In genomic region chr2:120154361-120154894, GRCm38 (mm10) we compare ENCODE assay signal across 8 mouse cellular contexts. TPM values are rescaled to one million over a fixed set of nuclear protein-coding genes. Genes with fewer than 3 reads are reported as not detected.
A peak's percentile ranks its signal among the peaks of the same experiment; 100 is the strongest.
DNase-seq lines count a peak whose midpoint lies in the region; ATAC-seq and TF ChIP-seq lines count a peak whose summit lies in the region.

TSS of gene Ehd4 (minus strand) at chr2:120154606.

- peak; percentile 99 for ATAC-seq in heart, embryonic 11.5 days (replicated peaks; ENCODE audit: insufficient number of reproducible peaks, low FRiP score, low TSS enrichment)
- ATAC-seq in kidney, embryonic 16.5 days (ENCODE audit: low FRiP score, low TSS enrichment): peak; percentile 99

- H3K79me3 ChIP-seq in C2C12 (ENCODE audit: low read depth): peaks cover 44% of the 10 kb centered on the region

- peak within 1 kb of the TSS; percentile 89 for H3K4me2 ChIP-seq in heart, embryonic 11.5 days
- H3K4me2 ChIP-seq in kidney, embryonic 16.5 days (replicated peaks; ENCODE audit: low read depth, low read length): peak within 1 kb of the TSS; percentile 96
- H3K4me2 ChIP-seq in myocyte (ENCODE audit: low read depth): peak within 1 kb of the TSS; percentile 81

- TF ChIP-seq POLR2A in brain, embryonic 14.5 days (IDR thresholded peaks at IDR 0.05; ENCODE audit: borderline replicate concordance, extremely low read depth, insufficient read depth, insufficient read length, poor library complexity, severe bottlenecking): no peak; the same call in 1 of the 2 replicates
- TF ChIP-seq POLR2A in liver, adult 2 months (IDR thresholded peaks at IDR 0.05; ENCODE audit: extremely low read depth, insufficient read depth, low read length): 0 out of 2 replicates have a peak, but pooled peaks have one; percentile 36
- TF ChIP-seq POLR2A in myocyte (IDR thresholded peaks at IDR 0.05; ENCODE audit: insufficient read length, low read depth): peak; percentile 72

- H3ac ChIP-seq in C2C12 (ENCODE audit: control insufficient read depth, insufficient read length, low read depth): peak within 1 kb of the TSS; percentile 80
- peak within 1 kb of the TSS; percentile 38 for H3ac ChIP-seq in myocyte (ENCODE audit: control insufficient read depth, insufficient read length)

- peak within 1 kb of the TSS; percentile 93 for H3K9ac ChIP-seq in heart, embryonic 11.5 days (ENCODE audit: low read depth, low read length)
- peak within 1 kb of the TSS; percentile 64 for H3K9ac ChIP-seq in kidney, embryonic 16.5 days (replicated peaks; ENCODE audit: low read length)
- H3K9ac ChIP-seq in liver, adult 2 months (ENCODE audit: low read depth, low read length): peak within 1 kb of the TSS; percentile 83

- H3K4me1 ChIP-seq in erythroblast, embryonic 14.5 days (ENCODE audit: control insufficient read depth): peaks cover 20% of the 10 kb centered on the region
- H3K4me1 ChIP-seq in heart, embryonic 11.5 days (ENCODE audit: control insufficient read depth, insufficient read depth, low read length): peaks cover 7% of the 10 kb centered on the region; the same call in 1 of the 2 replicates
- H3K4me1 ChIP-seq in kidney, embryonic 16.5 days (ENCODE audit: insufficient read depth, low read length): 0 out of 2 replicates have a peak, but pooled peaks cover 12% of the 10 kb centered on the region
- H3K4me1 ChIP-seq in liver, adult 2 months (ENCODE audit: control insufficient read depth, insufficient read depth, low read length): peaks cover 1% of the 10 kb centered on the region; the same call in 1 of the 2 replicates

- H3K79me2 ChIP-seq in C2C12 (ENCODE audit: control insufficient read depth, insufficient read depth) (peaks cover 49% of the 10 kb centered on the region), myocyte (ENCODE audit: control insufficient read depth, insufficient read depth) (peaks cover 41% of the 10 kb centered on the region)
- H3K79me2 ChIP-seq in liver, adult 2 months (ENCODE audit: control insufficient read depth, insufficient read depth, low read length): no peaks in the 10 kb centered on the region

- DNase-seq in brain, embryonic 14.5 days (ENCODE audit: low read depth): peak; percentile 99
- DNase-seq in liver, adult 2 months (ENCODE audit: extremely low read depth, low read depth, low spot score): peak; percentile 95
- DNase-seq in splenic B cell, adult 2 months (ENCODE audit: low read depth, low spot score): peak; percentile 98

- H3K27me3 ChIP-seq in C2C12 (ENCODE audit: control insufficient read depth, insufficient read depth, insufficient read length) (no peaks in the 10 kb centered on the region), myocyte (ENCODE audit: control insufficient read depth, insufficient read depth, insufficient read length) (no peaks in the 10 kb centered on the region)
- H3K27me3 ChIP-seq in erythroblast, embryonic 14.5 days (ENCODE audit: control insufficient read depth): no peaks in the 10 kb centered on the region
- no peaks in the 10 kb centered on the region for H3K27me3 ChIP-seq in heart, embryonic 11.5 days (ENCODE audit: control insufficient read depth, insufficient read depth, low read length)
- H3K27me3 ChIP-seq in kidney, embryonic 16.5 days (ENCODE audit: insufficient read depth, low read length): no peaks in the 10 kb centered on the region
- no peaks in the 10 kb centered on the region for H3K27me3 ChIP-seq in liver, adult 2 months (ENCODE audit: control insufficient read depth, insufficient read depth, low read length)
- no peaks in the 10 kb centered on the region for H3K27me3 ChIP-seq in splenic B cell, adult 2 months (ENCODE audit: control insufficient read depth, insufficient read depth, low read length, poor library complexity, severe bottlenecking)

- H3K36me3 ChIP-seq in C2C12 (ENCODE audit: control insufficient read depth, insufficient read depth): peaks cover 28% of the 10 kb centered on the region
- peaks cover 9% of the 10 kb centered on the region for H3K36me3 ChIP-seq in erythroblast, embryonic 14.5 days (ENCODE audit: control insufficient read depth)
- no peaks in the 10 kb centered on the region for H3K36me3 ChIP-seq in heart, embryonic 11.5 days (ENCODE audit: control insufficient read depth, insufficient read depth, low read length)
- H3K36me3 ChIP-seq in kidney, embryonic 16.5 days (ENCODE audit: insufficient read depth, low read length): no peaks in the 10 kb centered on the region
- H3K36me3 ChIP-seq in liver, adult 2 months (ENCODE audit: control insufficient read depth, insufficient read depth, low read length): no peaks in the 10 kb centered on the region
- H3K36me3 ChIP-seq in myocyte (ENCODE audit: control insufficient read depth, insufficient read depth): peaks cover 5% of the 10 kb centered on the region
- H3K36me3 ChIP-seq in splenic B cell, adult 2 months (ENCODE audit: control insufficient read depth, insufficient read depth, low read length, poor library complexity, severe bottlenecking): 0 out of 2 replicates have a peak, but pooled peaks cover 2% of the 10 kb centered on the region

- no peak for TF ChIP-seq CTCF in C2C12 (IDR thresholded peaks at IDR 0.05; ENCODE audit: control insufficient read depth, insufficient read depth, insufficient read length)
- no peak for TF ChIP-seq CTCF in brain, embryonic 14.5 days (IDR thresholded peaks at IDR 0.05; ENCODE audit: borderline replicate concordance, extremely low read depth, insufficient read depth, insufficient read length)
- no peak for TF ChIP-seq CTCF in liver, adult 2 months (IDR thresholded peaks at IDR 0.05; ENCODE audit: low read depth, low read length)

- H3K27ac ChIP-seq in heart, embryonic 11.5 days (ENCODE audit: low read depth, low read length): peak within 1 kb of the TSS; percentile 76
- peak within 1 kb of the TSS; percentile 56 for H3K27ac ChIP-seq in kidney, embryonic 16.5 days (ENCODE audit: low read length)
- H3K27ac ChIP-seq in liver, adult 2 months (replicated peaks; ENCODE audit: insufficient read depth, low read depth, low read length): 0 out of 2 replicates have a peak within 1 kb of the TSS, but pooled peaks have one; percentile 8

- under 1% methylated on average over 53 of the region's 53 CpGs for WGBS in heart, embryonic 11.5 days (ENCODE audit: insufficient replicate concordance)
- under 1% methylated on average over 51 of the region's 53 CpGs for WGBS in kidney, embryonic 16.5 days
- 1% methylated on average over 53 of the region's 53 CpGs for WGBS in liver, adult 2 months

- peaks cover 3% of the 10 kb centered on the region; the same call in 1 of the 2 replicates for H3K9me3 ChIP-seq in erythroblast, embryonic 14.5 days (ENCODE audit: control insufficient read depth, low read length)
- H3K9me3 ChIP-seq in heart, embryonic 11.5 days (replicated peaks; ENCODE audit: control insufficient read depth, low read length): no peaks in the 10 kb centered on the region
- 0 out of 2 replicates have a peak, but pooled peaks cover 3% of the 10 kb centered on the region for H3K9me3 ChIP-seq in kidney, embryonic 16.5 days (ENCODE audit: low read length)

- H3K4me3 ChIP-seq in C2C12 (ENCODE audit: insufficient read depth, poor library complexity, severe bottlenecking) (peak within 1 kb of the TSS; percentile 78), myocyte (peak within 1 kb of the TSS; percentile 95)
- peak within 1 kb of the TSS; percentile 77 for H3K4me3 ChIP-seq in erythroblast, embryonic 14.5 days (replicated peaks)
- peak within 1 kb of the TSS; percentile 82 for H3K4me3 ChIP-seq in heart, embryonic 11.5 days (ENCODE audit: low read depth, low read length)
- H3K4me3 ChIP-seq in kidney, embryonic 16.5 days (ENCODE audit: low read length): peak within 1 kb of the TSS; percentile 81
- H3K4me3 ChIP-seq in liver, adult 2 months (ENCODE audit: insufficient read depth, low read depth, low read length): peak within 1 kb of the TSS; percentile 84

TF ChIP-seq in C2C12, 6 proteins besides CTCF, POLR2A, EP300 and RAD21:
- TF ChIP-seq FOSL1 (IDR thresholded peaks at IDR 0.05; ENCODE audit: insufficient read depth, low read length, poor library complexity, severe bottlenecking): no peak
- TF ChIP-seq MAX (IDR thresholded peaks at IDR 0.05): peak; percentile 51
- TF ChIP-seq USF1 (IDR thresholded peaks at IDR 0.05; ENCODE audit: low read depth): no peak
- TF ChIP-seq MYOD1 (IDR thresholded peaks at IDR 0.05; ENCODE audit: control insufficient read depth, insufficient read length, low read depth): no peak
- no peak for TF ChIP-seq CEBPB (IDR thresholded peaks at IDR 0.05; ENCODE audit: low read depth)

TF ChIP-seq in myocyte, 11 proteins besides CTCF, POLR2A, EP300 and RAD21:
- TF ChIP-seq TCF3 (IDR thresholded peaks at IDR 0.05; ENCODE audit: insufficient read length, low read depth) (no peak), POLR2AphosphoS2 (IDR thresholded peaks at IDR 0.05; ENCODE audit: insufficient read length, low read depth) (peak; percentile 75), SRF (IDR thresholded peaks at IDR 0.05; ENCODE audit: control insufficient read depth, insufficient read length, low read depth) (peak; percentile 18), TCF12 (IDR thresholded peaks at IDR 0.05; ENCODE audit: insufficient read depth, poor library complexity, severe bottlenecking) (no peak), E2F4 (IDR thresholded peaks at IDR 0.05; ENCODE audit: insufficient read depth) (peak; percentile 25), MYOG (IDR thresholded peaks at IDR 0.05; ENCODE audit: control insufficient read depth in 1 of 3, insufficient read depth in 1 of 3, insufficient read length in 2 of 3, low read depth in 2 of 3) (peak in 1 of 3 experiments; percentile 40), MYOD1 (IDR thresholded peaks at IDR 0.05; ENCODE audit: control insufficient read depth in 1 of 3, insufficient read length in 2 of 3, low read depth in 2 of 3) (peak in 2 of 3 experiments; percentile 23 to 41)

RNA-seq across cellular contexts. Expression of gene Ehd4, which starts in this region (rescaled TPM):
- polyA plus RNA-seq in C2C12 (2012; fragmentation: generic; extraction: Trizol) (60.1 TPM), myocyte (2012; fragmentation: generic; extraction: Trizol) (101 TPM)
- 5.1 and 6.4 TPM in 2 replicates for polyA plus RNA-seq in brain, embryonic 14.5 days (2012; rRNA removed)
- polyA plus RNA-seq in erythroblast, embryonic 14.5 days (2012): 0.67 and 1.1 TPM in 2 replicates
- polyA plus RNA-seq in heart, embryonic 11.5 days (2014; fragmentation: Nextera tagmentation; extraction: Ambion mirVana): 97.3 and 113 TPM in 2 replicates
- 50.4 and 54.0 TPM in 2 replicates for polyA plus RNA-seq in kidney, embryonic 16.5 days (2015; fragmentation: Nextera tagmentation; extraction: Ambion mirVana)
- total RNA-seq in liver, adult 2 months (2014; rRNA removed): 5.4 and 7.4 TPM in 2 replicates
- polyA plus RNA-seq in liver, adult 2 months (2012; rRNA removed): 2.7 and 2.9 TPM in 2 replicates

Comparison
In these comparisons a context has a peak if more than half of its experiments do, and no peak if none do; other contexts are left out.
1. Peak in every context shown above with its lines: DNase-seq, ATAC-seq, H3K4me3 ChIP-seq and H3K27ac ChIP-seq.
2. H3K27ac ChIP-seq: peak in every context shown above with its lines; median percentile 76 in heart, embryonic 11.5 days; 56 in kidney, embryonic 16.5 days; 8 in liver, adult 2 months.